Mouse (Mus musculus): Measurements from ENCODE around the gene Limch1.

Gene Limch1

GRCm38 (mm10) chr5:66968059-66968833 is 222.6 kb downstream of the Limch1 start:
- no peak for DNase-seq (ENCODE audit: low spot score in 2 of 2)

GRCm38 (mm10) chr5:66968925-66969711 is 223.5 kb downstream of the Limch1 start:
- no peak for DNase-seq (ENCODE audit: low spot score in 2 of 2)

- DNase-seq (ENCODE audit: low spot score in 2 of 2) = no peak
These were observed 230.0 kb downstream of the Limch1 start for GRCm38 (mm10) chr5:66975621-66976020.

GRCm38 (mm10) chr5:66979332-66980218 is 233.9 kb downstream of the Limch1 start:
- no peak for DNase-seq (ENCODE audit: low spot score in 2 of 2)

GRCm38 (mm10) chr5:66980862-66981261 is 235.2 kb downstream of the Limch1 start:
- DNase-seq (ENCODE audit: low spot score in 2 of 2) = no peak

GRCm38 (mm10) chr5:66983104-66983503 is 237.5 kb downstream of the Limch1 start:
- no peak for DNase-seq (ENCODE audit: low spot score in 2 of 2)

GRCm38 (mm10) chr5:66988926-66989325 is 243.3 kb downstream of the Limch1 start:
- no peak for DNase-seq (ENCODE audit: low spot score in 2 of 2)

GRCm38 (mm10) chr5:66989531-66989930 is 243.9 kb downstream of the Limch1 start:
- DNase-seq (ENCODE audit: low spot score in 2 of 2) = no peak

GRCm38 (mm10) chr5:66992401-66992800 is 246.8 kb downstream of the Limch1 start:
- DNase-seq (ENCODE audit: low spot score in 2 of 2) = no peak

GRCm38 (mm10) chr5:66993076-66993475 is 247.4 kb downstream of the Limch1 start:
- no peak for DNase-seq (ENCODE audit: low spot score in 2 of 2)

- DNase-seq (ENCODE audit: low spot score in 2 of 2) = no peak
These were observed 250.5 kb downstream of the Limch1 start for GRCm38 (mm10) chr5:66996124-66996523.

GRCm38 (mm10) chr5:66996886-66997599 is 251.4 kb downstream of the Limch1 start:
- DNase-seq (ENCODE audit: low spot score in 2 of 2) = peak; percentile 30 to 72

- DNase-seq (ENCODE audit: low spot score in 2 of 2) = no peak
These were observed 251.9 kb downstream of the Limch1 start for GRCm38 (mm10) chr5:66997600-66997930.

- no peak for DNase-seq (ENCODE audit: low spot score in 2 of 2)
These were observed 252.7 kb downstream of the Limch1 start for GRCm38 (mm10) chr5:66998341-66998740.

- no peak for DNase-seq (ENCODE audit: low spot score in 2 of 2)
These were observed 256.7 kb downstream of the Limch1 start for GRCm38 (mm10) chr5:67002346-67002745.

GRCm38 (mm10) chr5:67004619-67005018 is 259.0 kb downstream of the Limch1 start:
- no peak for DNase-seq (ENCODE audit: low spot score in 2 of 2)

GRCm38 (mm10) chr5:67011043-67011870 is 265.6 kb downstream of the Limch1 start:
- no peak for DNase-seq (ENCODE audit: low spot score in 2 of 2)

- no peak for DNase-seq (ENCODE audit: low spot score in 2 of 2)
These were observed 266.4 kb downstream of the Limch1 start for GRCm38 (mm10) chr5:67011985-67012384.

GRCm38 (mm10) chr5:67013926-67014325 is 268.3 kb downstream of the Limch1 start:
- DNase-seq (ENCODE audit: low spot score in 2 of 2) = no peak

GRCm38 (mm10) chr5:67016450-67016849 is 270.8 kb downstream of the Limch1 start:
- peak; percentile 29 to 78 for DNase-seq (ENCODE audit: low spot score in 2 of 2)
